Mouse (Mus musculus): Measurements from ENCODE around the gene Ifi27l2a.
A peak's percentile ranks its signal among the peaks of the same experiment; 100 is the strongest.
"Not testable (repeated sequence)": the region's sequence is repeated elsewhere in the genome, so short reads cannot be mapped to it uniquely, and the experiment has no call there.

Ifi27l2a gene

GRCm38 (mm10) chr12:103443524-103443923, at the start of gene Ifi27l2a:
TSS of gene Ifi27l2a (minus strand) at chr12:103443680.
- DNase-seq = no peak

DNA sequence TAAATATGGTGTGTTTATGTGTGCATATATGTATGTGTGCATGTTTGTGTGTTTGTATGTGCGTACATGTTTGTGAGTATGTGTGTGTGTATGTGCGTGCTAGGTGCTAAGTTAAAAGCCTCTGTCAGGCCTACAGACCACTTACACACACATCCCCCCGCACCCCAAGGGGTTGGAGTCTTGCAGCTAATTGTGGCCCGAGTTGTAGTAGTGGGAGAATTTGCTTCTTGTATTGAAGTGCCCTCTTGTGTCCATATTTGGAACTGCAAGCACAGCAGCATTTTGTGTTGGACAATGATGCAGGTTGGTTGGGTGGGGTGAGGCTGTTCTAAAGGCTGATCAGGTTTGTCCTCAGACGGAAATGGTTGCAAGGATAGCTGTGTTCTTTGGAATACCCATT, 49.3 kb upstream of the Ifi27l2a start:
- DNase-seq = peak; percentile 29 to 81

GRCm38 (mm10) chr12:103491091-103491730, 47.7 kb upstream of the Ifi27l2a start:
- no peak for DNase-seq

DNA sequence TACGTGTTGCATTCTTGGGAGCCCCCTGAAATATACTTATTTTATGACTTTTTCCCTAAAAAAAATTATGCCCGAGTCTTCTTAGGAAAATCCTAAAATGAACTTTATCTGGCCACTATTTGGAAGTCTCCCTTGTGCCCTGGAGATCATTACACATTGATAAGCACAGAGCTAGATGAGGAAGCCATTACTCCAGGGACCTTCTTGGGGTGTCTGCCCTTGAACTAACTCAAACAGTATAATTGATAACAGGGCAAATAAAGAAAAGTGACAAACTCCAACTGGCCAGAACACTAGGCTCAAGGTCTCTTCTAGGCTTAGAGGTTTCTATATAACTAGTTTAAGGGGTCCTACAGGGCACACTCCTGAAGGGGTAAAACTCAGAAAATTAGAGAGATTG, 44.3 kb upstream of the Ifi27l2a start:
- no peak for DNase-seq

GRCm38 (mm10) chr12:103487276-103487675, 43.8 kb upstream of the Ifi27l2a start:
- peak; percentile 23 to 51 for DNase-seq

DNA sequence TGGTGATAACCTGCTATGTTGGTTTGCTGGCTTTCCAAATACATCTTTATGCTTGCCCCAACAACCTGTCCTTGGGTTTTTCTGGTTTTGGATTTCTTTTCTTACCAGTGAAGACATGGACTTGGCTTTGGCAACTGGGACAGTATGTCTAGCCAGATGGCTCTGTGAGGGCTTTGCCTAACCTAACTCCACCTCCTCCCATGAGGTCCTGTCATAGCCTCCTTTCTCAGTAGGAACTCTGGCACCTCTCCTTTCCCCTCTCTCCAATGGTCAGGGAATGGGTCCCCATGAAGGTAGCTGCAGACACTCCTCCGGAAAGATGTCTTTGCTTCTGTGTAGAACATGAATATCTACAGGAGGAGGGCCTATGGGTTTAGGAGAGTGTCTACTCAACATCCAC, 43.2 kb upstream of the Ifi27l2a start:
- DNase-seq = peak in 1 of 2 experiments; percentile 11

DNA sequence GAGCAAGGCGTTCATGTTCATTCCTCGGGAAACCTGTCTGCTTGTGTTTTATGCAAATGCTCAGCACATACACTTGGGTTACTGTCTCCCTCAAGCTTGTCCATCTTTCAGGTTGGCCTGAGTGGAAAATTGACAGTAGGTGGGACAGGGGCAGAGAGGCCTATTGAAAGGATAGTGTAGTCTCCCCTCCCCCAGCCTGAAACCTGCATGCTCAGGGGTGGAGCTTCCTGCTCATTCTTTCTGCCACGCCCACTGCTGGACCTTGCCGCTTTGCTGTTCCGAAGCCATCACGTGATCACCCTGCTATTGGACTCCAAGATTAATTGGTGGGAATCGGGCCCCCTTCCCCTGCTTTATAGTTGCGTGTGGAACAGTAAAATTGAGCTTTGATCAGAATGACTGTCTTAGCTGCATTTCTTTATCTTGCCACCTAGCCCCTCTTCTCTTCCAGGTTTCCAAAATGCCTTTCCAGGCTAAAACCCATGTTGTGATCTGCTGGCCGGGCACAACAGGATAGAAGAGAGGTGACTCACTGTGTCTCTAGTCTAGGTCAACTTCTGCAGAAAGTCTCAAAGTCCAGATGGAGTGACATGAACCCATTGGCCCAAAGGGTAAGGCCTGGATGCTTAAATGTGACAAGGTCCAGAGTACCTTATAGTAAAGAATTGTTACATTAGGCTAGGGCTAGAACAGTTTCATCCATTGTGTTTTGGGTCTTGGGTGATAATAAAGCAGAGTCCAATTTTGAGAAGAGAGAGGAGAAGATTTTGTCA, 40.9 kb upstream of the Ifi27l2a start:
- DNase-seq = peak in 1 of 2 experiments; percentile 19

- no peak for DNase-seq
Observed at GRCm38 (mm10) chr12:103482781-103483180, 39.3 kb upstream of the Ifi27l2a start.

GRCm38 (mm10) chr12:103481671-103482070, 38.2 kb upstream of the Ifi27l2a start:
- peak in 1 of 2 experiments; percentile 28 for DNase-seq

- peak in 1 of 2 experiments; percentile 5 for DNase-seq
Observed at GRCm38 (mm10) chr12:103477461-103478015, 34.1 kb upstream of the Ifi27l2a start.

DNA sequence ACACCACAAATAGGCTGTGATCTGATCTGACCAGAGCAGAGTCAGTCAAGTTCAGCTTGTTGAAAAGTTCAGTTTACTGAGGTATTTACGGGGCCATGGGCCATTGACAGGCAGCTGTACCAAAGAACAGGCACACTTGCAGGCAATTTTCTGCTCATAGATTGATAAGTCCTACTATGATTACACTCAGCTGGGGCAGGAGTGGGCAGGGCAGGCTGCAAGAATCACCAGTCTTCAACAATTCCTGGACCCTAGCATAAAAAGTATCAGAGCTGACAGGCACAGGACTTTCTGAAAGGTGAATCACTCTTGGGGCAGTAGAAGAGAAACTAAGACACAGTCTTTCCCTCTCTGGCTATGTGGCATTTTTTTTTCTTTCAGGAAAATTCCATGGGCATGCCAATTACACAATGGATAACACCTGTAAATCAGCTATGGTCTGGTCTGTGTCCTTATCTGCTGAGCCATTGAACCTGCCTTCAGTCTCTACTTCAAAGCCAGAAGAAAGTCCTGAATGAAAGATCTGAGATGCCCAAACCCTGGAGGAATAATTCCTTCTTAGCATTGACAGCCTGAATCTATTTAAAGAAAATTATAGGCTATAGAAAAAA, 33.4 kb upstream of the Ifi27l2a start:
- no peak for DNase-seq

GRCm38 (mm10) chr12:103474481-103474880, 31.0 kb upstream of the Ifi27l2a start:
- DNase-seq = peak in 1 of 2 experiments; percentile 37

- no peak for DNase-seq
Observed at GRCm38 (mm10) chr12:103457140-103457539, 13.7 kb upstream of the Ifi27l2a start, which contains the start of gene Ifi27l2b. TSS of gene Ifi27l2b (minus strand) at chr12:103457223.

GRCm38 (mm10) chr12:103456727-103457126, 13.2 kb upstream of the Ifi27l2a start:
- DNase-seq = not testable (repeated sequence)

DNA sequence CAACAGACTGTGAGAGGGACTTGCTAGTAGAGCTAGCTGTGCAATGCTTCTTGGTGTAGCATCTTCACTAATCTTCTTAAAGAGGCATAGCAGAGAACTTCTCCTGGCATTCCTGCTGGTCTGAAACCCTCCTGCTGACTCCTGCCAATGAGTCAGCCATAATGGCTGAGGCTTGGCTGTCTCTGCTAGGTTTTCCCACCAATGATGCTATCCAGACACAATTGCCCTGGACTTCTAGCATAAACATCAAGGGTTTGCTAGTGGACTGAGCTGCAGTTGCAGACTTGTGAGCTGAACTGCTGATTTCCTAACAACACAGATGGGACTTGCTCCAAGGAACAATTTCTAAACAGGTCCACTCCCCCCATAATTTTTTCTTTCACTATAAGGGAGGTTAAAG, 9.9 kb upstream of the Ifi27l2a start:
- no peak for DNase-seq

- no peak for DNase-seq
Observed at GRCm38 (mm10) chr12:103445060-103445459, 1.6 kb upstream of the Ifi27l2a start.

- DNase-seq = not testable (repeated sequence)
Observed at GRCm38 (mm10) chr12:103444261-103444660, 781 bp upstream of the Ifi27l2a start.

- no peak for DNase-seq
Observed at GRCm38 (mm10) chr12:103437601-103438000, 5.9 kb downstream of the Ifi27l2a start.

DNA sequence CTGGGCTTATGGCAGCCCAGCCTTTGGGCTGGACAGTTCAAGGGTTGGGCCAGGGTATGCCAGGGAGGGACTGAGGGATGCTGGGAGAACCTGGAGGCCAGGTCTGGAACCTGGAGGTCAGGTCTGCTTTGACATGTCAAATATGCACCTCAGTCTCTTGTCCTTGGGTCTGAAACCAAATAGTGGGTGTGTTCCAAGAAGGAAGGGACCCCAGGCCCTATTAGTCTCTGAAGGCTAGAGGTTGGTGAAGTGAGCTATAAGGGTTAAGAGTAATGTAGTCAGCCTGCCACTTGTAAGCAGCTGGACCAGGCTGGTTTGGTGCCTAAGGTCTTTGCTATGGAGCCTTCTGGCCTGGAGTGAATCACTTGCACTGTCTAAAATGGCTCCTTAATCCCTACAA, 8.6 kb downstream of the Ifi27l2a start:
- DNase-seq = no peak

DNA sequence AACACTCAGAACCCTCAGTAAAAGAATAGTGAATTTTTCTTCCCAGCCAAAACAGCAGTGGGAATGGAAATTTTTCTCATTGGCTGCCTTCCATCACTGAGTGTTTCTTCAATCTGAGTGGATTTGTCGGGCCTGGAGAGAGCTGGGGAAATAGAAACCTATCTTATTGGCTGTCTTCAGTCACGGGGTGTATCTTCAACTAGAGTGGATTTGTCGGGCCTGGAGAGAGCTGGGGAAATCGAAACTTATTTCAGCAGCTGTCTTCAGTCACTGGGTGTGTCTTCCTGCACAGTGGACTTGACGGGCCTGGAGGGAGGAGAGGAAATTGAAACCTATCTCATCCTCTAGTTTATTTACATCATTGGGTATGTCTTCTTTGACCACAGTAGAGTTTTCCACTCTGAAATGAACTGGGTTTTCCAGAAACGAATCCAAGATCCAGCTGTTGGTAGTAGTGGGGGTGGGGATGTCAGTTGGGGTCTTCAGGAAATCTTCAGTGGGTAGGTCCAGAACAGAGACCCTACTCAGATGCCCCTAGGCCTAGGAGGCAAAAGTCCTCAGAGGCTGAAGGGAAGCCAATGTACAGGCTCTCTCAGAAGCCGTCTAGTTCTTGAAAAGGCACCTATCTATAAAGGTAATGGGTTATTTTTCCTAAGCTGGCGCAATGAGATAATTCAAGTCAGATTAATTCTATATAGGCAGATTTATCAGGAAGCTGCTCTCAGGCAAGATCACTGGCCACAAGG, 9.3 kb downstream of the Ifi27l2a start, which contains the start of gene Ifi27:
Gene Ifi27, plus strand, starts transcription at position 226 of the 746 bp plus-strand sequence.
- peak; percentile 81 for DNase-seq

DNA sequence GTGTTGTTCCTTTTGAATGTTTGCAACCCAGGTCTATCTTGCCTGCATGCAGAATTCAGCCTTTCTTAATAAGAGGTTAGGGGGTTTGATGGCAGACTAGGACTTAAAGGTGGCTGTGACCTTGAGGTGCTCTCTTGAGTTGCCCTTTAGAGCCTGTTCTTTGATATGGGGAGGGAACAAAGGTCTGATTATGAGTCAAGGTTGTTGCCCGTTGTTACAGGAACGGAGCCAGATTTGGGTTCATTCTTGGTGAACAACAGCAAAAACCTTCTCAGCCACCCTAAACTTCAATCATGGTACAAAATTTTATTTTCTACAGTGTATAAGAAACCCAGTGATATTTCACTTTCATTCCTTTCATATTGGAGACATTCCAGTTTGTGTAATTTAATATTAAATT, 10.1 kb downstream of the Ifi27l2a start:
- DNase-seq = no peak

GRCm38 (mm10) chr12:103426710-103427109, 16.8 kb downstream of the Ifi27l2a start:
- no peak for DNase-seq

All from lung, postnatal 4 days (tissue).